Mouse (Mus musculus) intestine, postnatal 0 days (tissue): ENCODE data around the gene Gm128. TPM values are rescaled to one million over a fixed set of nuclear protein-coding genes. Genes with fewer than 3 reads are reported as not detected.

Experiments used
- ATAC-seq: fragments of 200-750 bp; cut with Nextera tagmentation; 2 replicates; pipeline ENCODE4 v1.8.0; 2017; ENCODE audit warnings: mild to moderate bottlenecking, moderate TSS enrichment, moderate library complexity
- H3K27ac ChIP-seq: fragments of 300-500 bp; sonication (generic); 2 replicates; pipeline ENCODE4 v1.5.1; 2014; ENCODE audit warnings: mild to moderate bottlenecking, low read depth, low read length, moderate library complexity
- H3K27me3 ChIP-seq: fragments of 300-500 bp; sonication (generic); replicated peaks from 2 replicates; pipeline ENCODE4 v1.6.1; 2014; ENCODE audit warnings: low read length, mixed read lengths; ENCODE audit not compliant: control insufficient read depth, insufficient read depth
- H3K36me3 ChIP-seq: fragments of 300-500 bp; sonication (generic); 2 replicates; pipeline ENCODE4 v1.6.1; 2014; ENCODE audit warnings: mild to moderate bottlenecking, moderate library complexity; ENCODE audit not compliant: control insufficient read depth, insufficient read depth
- H3K4me1 ChIP-seq: fragments of 300-500 bp; sonication (generic); replicated peaks from 2 replicates; pipeline ENCODE4 v1.6.1; 2014; ENCODE audit warnings: antibody characterized with exemption, low read length, mixed read lengths; ENCODE audit not compliant: control insufficient read depth, insufficient read depth
- H3K4me2 ChIP-seq: fragments of 300-500 bp; sonication (generic); replicated peaks from 2 replicates; pipeline ENCODE4 v1.6.1; 2014; ENCODE audit warnings: low read depth, mild to moderate bottlenecking, moderate library complexity
- H3K4me3 ChIP-seq: fragments of 300-500 bp; sonication (generic); 2 replicates; pipeline ENCODE4 v1.5.1; 2014; ENCODE audit warnings: low read depth, low read length
- H3K9ac ChIP-seq: fragments of 300-500 bp; sonication (generic); 2 replicates; pipeline ENCODE4 v1.6.1; 2014; ENCODE audit warnings: mild to moderate bottlenecking, low read depth, low read length
- H3K9me3 ChIP-seq: fragments of 300-500 bp; sonication (generic); 2 replicates; pipeline ENCODE4 v1.6.1; 2016; ENCODE audit warnings: mixed run types; ENCODE audit not compliant: control insufficient read depth
- CTCF ChIP-seq: sonication (generic); IDR thresholded peaks from 2 replicates; pipeline ENCODE4 v1.5.1; 2016; ENCODE audit warnings: low read depth, mild to moderate bottlenecking, control low read depth, antibody characterized with exemption, moderate library complexity
- WGBS: fragments of 180-500 bp; shearing (Covaris S2); extraction: QIAGEN DNeasy Blood & Tissue Kit; methylation state at CpG from one replicate; pipeline ENCODE4 v1.1.7; 2014; 5-methylcytosine and 5-hydroxymethylcytosine counted together
- polyA plus RNA-seq: library from polyadenylated mRNA; unstranded; fragments of >200 nt; fragmentation: Nextera tagmentation; extraction: Ambion mirVana; gene quantifications from 2 replicates; pipeline ENCODE4 v1.2.1, GENCODE M21; 2015

Gm128 gene
- polyA plus RNA-seq, 1 experiment from 2014 or later, result 0.14 TPM

DNA sequence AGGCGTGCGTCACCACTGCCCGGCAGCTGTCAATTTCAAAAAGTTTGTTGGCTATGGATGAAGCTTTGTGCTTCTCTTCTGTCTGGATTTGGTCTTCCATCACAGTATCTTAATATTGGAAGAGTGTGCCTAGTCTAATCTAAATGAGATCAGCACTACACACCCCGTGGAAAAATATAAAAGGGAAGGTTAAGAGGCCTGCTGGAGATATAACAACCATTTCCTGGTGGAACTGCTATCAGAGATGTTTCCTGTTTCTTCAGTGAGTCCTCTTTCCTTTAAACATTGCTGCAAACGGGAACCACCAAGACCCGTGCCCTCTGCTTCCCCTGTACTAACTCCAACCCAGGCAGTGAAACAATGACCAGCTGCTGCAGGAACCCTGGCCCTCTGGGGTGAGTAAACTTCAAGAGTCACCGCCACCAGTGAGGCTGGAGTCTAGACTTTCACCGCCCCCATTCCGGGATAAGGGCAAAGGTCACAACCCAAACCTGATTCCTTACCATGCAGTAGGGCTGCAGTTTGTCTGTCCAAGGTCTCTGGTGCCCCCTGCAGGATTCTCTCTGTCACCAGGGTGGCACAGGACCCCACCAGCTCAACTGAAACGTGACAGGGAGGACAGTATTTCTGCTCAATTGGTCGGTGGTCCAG is 21.8 kb upstream of the Gm128 start:
- Histone ChIP-seq H3K27ac (peak overlapping the region; percentile 30), H3K4me3 (no peak overlapping the region), H3K27me3 (no peaks in the 10 kb centered on the region), H3K9ac (no peak overlapping the region), H3K36me3 (peaks cover 37% of the 10 kb centered on the region), H3K4me1 (no peaks in the 10 kb centered on the region), H3K4me2 (peak overlapping the region; percentile 51), H3K9me3 (no peaks in the 10 kb centered on the region)
- 38% methylated on average over 11 of the region's 11 CpGs for WGBS
- peak; percentile 91 for TF ChIP-seq CTCF
- ATAC-seq, result peak; percentile 84

DNA sequence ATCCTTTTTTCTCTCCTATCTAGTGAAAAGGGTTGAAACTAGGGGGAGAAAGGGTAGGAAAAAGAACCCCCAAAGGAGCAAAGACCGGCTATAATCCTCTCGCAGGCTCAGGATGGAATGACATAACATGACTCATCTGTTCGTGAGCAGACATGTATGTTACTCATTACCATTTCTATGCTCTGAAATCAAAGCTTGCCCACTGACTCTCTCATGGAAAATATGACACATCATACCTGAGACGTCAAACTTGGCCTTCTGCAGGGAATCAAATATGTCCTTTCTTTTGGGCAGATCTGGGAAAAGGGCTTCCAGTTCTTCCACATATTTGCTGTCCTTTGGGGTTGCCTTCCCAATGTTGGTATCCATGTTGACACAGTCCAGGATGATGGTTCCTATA is 20.6 kb upstream of the Gm128 start:
- Histone ChIP-seq H3K27ac (no peak overlapping the region), H3K4me3 (no peak overlapping the region), H3K9ac (no peak overlapping the region), H3K36me3 (peaks cover 43% of the 10 kb centered on the region), H3K9me3 (no peaks in the 10 kb centered on the region), H3K4me1 (no peaks in the 10 kb centered on the region), H3K27me3 (no peaks in the 10 kb centered on the region), H3K4me2 (no peak overlapping the region)
- TF ChIP-seq CTCF, result no peak
- WGBS, result 91% methylated on average over 4 of the region's 4 CpGs
- no peak for ATAC-seq

DNA sequence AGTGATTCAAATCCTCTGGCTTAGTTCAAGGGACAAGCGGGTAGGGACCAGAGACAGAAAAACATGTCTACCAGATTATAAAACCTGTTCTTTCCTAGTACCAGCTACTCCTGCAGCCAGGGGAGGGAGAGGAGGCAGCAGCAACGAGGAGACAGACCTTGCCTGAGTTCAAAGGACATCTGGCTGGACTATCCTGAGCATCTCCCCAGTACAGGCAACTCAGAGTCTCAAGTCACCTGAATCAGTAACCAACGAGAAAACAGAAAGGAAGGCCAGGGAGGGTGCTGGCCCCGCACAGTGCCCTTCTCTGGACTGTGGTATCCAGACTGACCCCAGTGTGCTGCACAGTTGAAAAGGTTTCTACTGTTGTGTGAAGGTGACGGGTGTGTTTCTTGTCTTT is 15.5 kb upstream of the Gm128 start:
- no peak for TF ChIP-seq CTCF
- H3K4me1 ChIP-seq, result no peaks in the 10 kb centered on the region
- H3K9me3 ChIP-seq, result no peaks in the 10 kb centered on the region
- WGBS, result 80% methylated on average over 5 of the region's 5 CpGs
- no peak overlapping the region for H3K27ac ChIP-seq
- no peak overlapping the region for H3K4me3 ChIP-seq
- H3K4me2 ChIP-seq, result no peak overlapping the region
- peaks cover 63% of the 10 kb centered on the region for H3K36me3 ChIP-seq
- ATAC-seq, result no peak
- H3K27me3 ChIP-seq, result no peaks in the 10 kb centered on the region
- no peak overlapping the region for H3K9ac ChIP-seq

DNA sequence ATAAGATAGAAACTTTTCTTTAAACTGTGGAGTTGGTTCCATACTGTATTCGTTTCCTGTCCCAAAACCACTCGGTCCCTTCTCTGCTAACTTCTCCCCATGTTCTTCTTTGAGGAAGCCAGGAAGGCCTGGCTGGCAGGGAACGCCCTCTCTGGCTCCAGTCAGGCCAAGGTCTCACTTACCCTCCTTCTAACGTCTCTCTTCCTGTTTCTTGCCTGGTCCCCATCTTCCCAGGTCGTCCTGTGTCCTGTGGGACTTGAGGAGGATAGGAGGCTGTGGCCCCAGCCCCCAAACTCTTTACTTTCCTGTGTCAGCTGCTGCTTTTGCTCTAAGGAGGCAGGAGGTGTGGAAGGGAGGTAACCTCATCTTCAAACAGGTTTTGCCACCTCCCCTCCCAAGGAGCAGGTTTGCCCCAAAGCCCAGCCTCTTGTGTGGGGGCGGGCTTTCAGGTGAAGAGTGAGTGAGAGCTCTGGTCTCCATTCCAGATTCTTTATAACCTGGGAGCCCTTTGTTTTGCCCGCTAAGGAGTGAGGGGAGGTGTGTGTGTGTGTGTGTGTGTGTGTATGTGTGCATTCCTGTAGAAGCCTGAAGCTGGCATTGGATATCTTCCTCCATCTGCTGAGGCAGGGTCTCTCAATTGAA is 9.5 kb upstream of the Gm128 start, which contains the start of gene Bnipl:
Bnipl (minus strand) TSS at position 411 of the 642 bp plus-strand sequence.
- Histone ChIP-seq H3K27ac (no peak within 1 kb of the TSS), H3K4me1 (no peaks in the 10 kb centered on the region), H3K4me2 (no peak within 1 kb of the TSS), H3K9ac (no peak within 1 kb of the TSS), H3K4me3 (no peak within 1 kb of the TSS), H3K27me3 (no peaks in the 10 kb centered on the region), H3K9me3 (no peaks in the 10 kb centered on the region), H3K36me3 (peaks cover 22% of the 10 kb centered on the region)
- no peak for ATAC-seq
- WGBS, result 39% methylated on average over 7 of the region's 7 CpGs
- TF ChIP-seq CTCF, result no peak

DNA sequence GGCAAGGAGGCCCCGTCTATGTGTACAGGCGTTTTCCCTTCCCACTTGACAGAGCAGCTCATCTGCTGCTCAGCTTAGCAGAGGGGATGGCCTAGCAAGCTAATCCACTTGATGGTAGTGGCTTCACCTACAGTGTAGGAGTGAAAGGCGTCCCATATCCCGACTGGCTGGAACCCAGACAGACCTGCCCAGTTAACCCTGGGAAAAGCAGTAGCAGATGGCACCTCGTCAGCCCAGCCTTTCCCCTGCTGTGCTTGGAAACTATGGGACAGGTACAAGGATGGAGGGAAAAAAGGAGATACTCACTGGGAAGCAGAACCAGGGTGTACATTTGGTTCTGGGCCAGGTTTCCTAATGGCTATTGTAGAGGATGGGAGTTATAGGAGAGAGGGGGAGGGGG is 9.0 kb upstream of the Gm128 start:
- Histone ChIP-seq H3K27me3 (no peaks in the 10 kb centered on the region), H3K27ac (no peak overlapping the region), H3K9me3 (no peaks in the 10 kb centered on the region), H3K9ac (no peak overlapping the region), H3K36me3 (peaks cover 18% of the 10 kb centered on the region), H3K4me2 (no peak overlapping the region), H3K4me1 (no peaks in the 10 kb centered on the region), H3K4me3 (no peak overlapping the region)
- 71% methylated on average over 5 of the region's 5 CpGs for WGBS
- ATAC-seq, result no peak
- TF ChIP-seq CTCF, result no peak

DNA sequence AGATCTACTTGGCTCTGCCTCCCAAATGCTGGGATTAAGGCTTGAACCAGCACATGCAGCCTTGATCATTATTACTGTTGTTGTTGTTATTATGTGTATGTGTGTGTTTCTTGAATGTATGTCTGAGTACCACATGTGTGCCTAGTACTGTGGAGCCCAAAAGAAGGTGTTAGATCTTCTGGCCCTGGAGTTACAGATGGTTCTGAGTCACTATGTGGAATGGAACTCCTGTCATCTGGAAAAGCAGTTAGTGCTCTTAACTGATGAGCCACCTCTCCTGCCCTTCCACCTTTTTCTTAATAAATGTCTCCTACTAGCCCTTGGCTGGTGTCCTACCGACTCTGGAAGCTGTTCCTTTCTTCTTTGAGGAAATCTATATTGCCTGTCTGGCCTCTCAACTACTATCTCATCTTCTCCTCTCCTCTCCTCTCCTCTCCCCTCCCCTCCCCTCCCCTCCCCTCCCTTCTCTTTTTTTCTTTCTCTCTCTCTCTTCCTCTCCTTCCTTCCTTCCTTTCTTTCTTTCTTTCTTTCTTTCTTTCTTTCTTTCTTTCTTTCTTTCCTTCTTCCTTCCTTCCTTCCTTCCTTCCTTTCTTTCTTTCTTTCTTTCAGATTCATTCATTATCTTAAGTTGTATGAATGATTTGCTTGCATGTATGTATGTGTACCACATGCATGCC is 6.4 kb upstream of the Gm128 start:
- no peak overlapping the region for H3K4me3 ChIP-seq
- no peak for TF ChIP-seq CTCF

More for the DNA sequence above, 6.4 kb upstream of the Gm128 start:
- H3K9me3 ChIP-seq, result no peaks in the 10 kb centered on the region
- H3K9ac ChIP-seq, result no peak overlapping the region
- H3K27ac ChIP-seq, result no peak overlapping the region
- H3K4me2 ChIP-seq, result no peak overlapping the region
- peaks cover 2% of the 10 kb centered on the region; the same call in 1 of the 2 replicates for H3K36me3 ChIP-seq
- no peaks in the 10 kb centered on the region for H3K27me3 ChIP-seq
- 73% methylated on average over 1 of the region's 1 CpGs for WGBS
- H3K4me1 ChIP-seq, result no peaks in the 10 kb centered on the region
- no peak for ATAC-seq
